8 mouse cellular contexts compared by ENCODE assay signal in the genomic region with DNA sequence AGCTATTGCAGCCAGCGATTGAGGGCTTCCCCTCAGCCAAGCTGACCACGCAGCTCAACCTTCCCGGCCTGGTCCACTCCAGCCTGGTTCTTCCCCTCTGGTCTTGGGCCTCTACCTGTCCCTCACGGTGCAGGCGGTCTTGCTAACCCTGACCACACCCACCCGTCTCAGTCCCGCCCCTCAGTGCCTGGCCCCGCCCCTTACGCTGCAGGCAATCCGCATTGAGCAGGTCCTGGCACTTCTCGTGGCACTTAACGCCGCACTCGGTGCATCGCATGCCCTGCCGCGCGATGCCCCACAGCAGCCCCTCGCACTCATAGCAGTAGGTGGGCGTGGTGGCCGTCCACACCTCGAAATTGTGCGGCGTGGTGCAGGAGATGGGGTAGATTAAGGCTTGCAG. TPM values are rescaled to one million over a fixed set of nuclear protein-coding genes. Genes with fewer than 3 reads are reported as not detected.
DNase-seq lines count a peak whose midpoint lies in the region; ATAC-seq and TF ChIP-seq lines count a peak whose summit lies in the region.

No protein-coding gene starts in this region.

- H3K4me1 ChIP-seq in ES-Bruce4 (ENCODE audit: control insufficient read depth, insufficient read depth, low read length): no peaks in the 10 kb centered on the region
- no peaks in the 10 kb centered on the region for H3K4me1 ChIP-seq in forebrain, postnatal 0 days (ENCODE audit: insufficient read depth)
- peaks cover 8% of the 10 kb centered on the region for H3K4me1 ChIP-seq in limb, embryonic 15.5 days
- H3K4me1 ChIP-seq in neural tube, embryonic 13.5 days (replicated peaks): 0 out of 2 replicates have a peak, but pooled peaks cover 4% of the 10 kb centered on the region

- no peak for ATAC-seq in CD4-positive, CD25-positive, alpha-beta regulatory T cell, adult 4 months
- 0 out of 2 replicates have a peak, but pooled peaks have one; percentile 10 for ATAC-seq in forebrain, postnatal 0 days
- no peak for ATAC-seq in limb, embryonic 15.5 days (ENCODE audit: insufficient number of reproducible peaks, low FRiP score, low TSS enrichment, low read depth)
- no peak for ATAC-seq in neural tube, embryonic 13.5 days (ENCODE audit: low read depth)

- peak overlapping the region; percentile 60 for H3K4me3 ChIP-seq in ES-Bruce4 (ENCODE audit: low read depth, low read length)
- H3K4me3 ChIP-seq in forebrain, postnatal 0 days (ENCODE audit: low read depth, low read length): no peak overlapping the region
- H3K4me3 ChIP-seq in limb, embryonic 15.5 days: peak overlapping the region; percentile 17; the same call in 1 of the 2 replicates
- no peak overlapping the region for H3K4me3 ChIP-seq in neural tube, embryonic 13.5 days

- no peak overlapping the region for H3K9ac ChIP-seq in ES-Bruce4 (ENCODE audit: low read depth, poor library complexity, severe bottlenecking)
- H3K9ac ChIP-seq in forebrain, postnatal 0 days: no peak overlapping the region
- no peak overlapping the region for H3K9ac ChIP-seq in limb, embryonic 15.5 days
- H3K9ac ChIP-seq in neural tube, embryonic 13.5 days: 0 out of 2 replicates have a peak overlapping the region, but pooled peaks have one; percentile 22

- H3K36me3 ChIP-seq in ES-Bruce4 (ENCODE audit: control insufficient read depth, insufficient read depth, low read length, poor library complexity, severe bottlenecking): no peaks in the 10 kb centered on the region
- H3K36me3 ChIP-seq in forebrain, postnatal 0 days (ENCODE audit: insufficient read depth): peaks cover 66% of the 10 kb centered on the region
- H3K36me3 ChIP-seq in limb, embryonic 15.5 days: no peaks in the 10 kb centered on the region
- peaks cover 81% of the 10 kb centered on the region for H3K36me3 ChIP-seq in neural tube, embryonic 13.5 days

- no peaks in the 10 kb centered on the region for H3K27me3 ChIP-seq in ES-Bruce4 (ENCODE audit: control insufficient read depth, insufficient read depth, low read length, poor library complexity, severe bottlenecking)
- H3K27me3 ChIP-seq in forebrain, postnatal 0 days (ENCODE audit: insufficient read depth, low read length): 0 out of 2 replicates have a peak, but pooled peaks cover 4% of the 10 kb centered on the region
- H3K27me3 ChIP-seq in limb, embryonic 15.5 days: peaks cover 74% of the 10 kb centered on the region
- H3K27me3 ChIP-seq in neural tube, embryonic 13.5 days: peaks cover 79% of the 10 kb centered on the region

- TF ChIP-seq EP300 in ES-Bruce4 (IDR thresholded peaks at IDR 0.05; ENCODE audit: insufficient read depth, low read depth, low read length): no peak

- TF ChIP-seq POLR2A in ES-Bruce4 (IDR thresholded peaks at IDR 0.05; ENCODE audit: insufficient read depth, low read length): no peak

- DNase-seq in CD4-positive, CD25-positive, alpha-beta regulatory T cell, adult 2 months (ENCODE audit: low read depth, low spot score): peak; percentile 67
- no peak for DNase-seq in forebrain, postnatal 0 days
- DNase-seq in frontal cortex, postnatal 36 days (ENCODE audit: low spot score in 2 of 2): no peak
- DNase-seq in left cerebral cortex, postnatal 36 days (ENCODE audit: low spot score in 2 of 2): no peak

- no peak for TF ChIP-seq CTCF in ES-Bruce4 (IDR thresholded peaks at IDR 0.05; ENCODE audit: low read depth, low read length)
- TF ChIP-seq CTCF in forebrain, postnatal 0 days (IDR thresholded peaks at IDR 0.05; ENCODE audit: low read depth): no peak

- intact Hi-C loops in left cerebral cortex, postnatal 36 days (cut with DNase I): no loop called here

- H3K27ac ChIP-seq in ES-Bruce4 (ENCODE audit: insufficient read depth, low read length): no peak overlapping the region
- no peak overlapping the region for H3K27ac ChIP-seq in forebrain, postnatal 0 days (ENCODE audit: low read depth, low read length)
- no peak overlapping the region for H3K27ac ChIP-seq in limb, embryonic 15.5 days
- no peak overlapping the region for H3K27ac ChIP-seq in neural tube, embryonic 13.5 days (replicated peaks)

- H3K9me3 ChIP-seq in ES-Bruce4 (replicated peaks; ENCODE audit: control insufficient read depth, insufficient read depth, low read length, poor library complexity, severe bottlenecking): no peaks in the 10 kb centered on the region
- H3K9me3 ChIP-seq in forebrain, postnatal 0 days (ENCODE audit: low read length): no peaks in the 10 kb centered on the region
- no peaks in the 10 kb centered on the region for H3K9me3 ChIP-seq in limb, embryonic 15.5 days
- no peaks in the 10 kb centered on the region for H3K9me3 ChIP-seq in neural tube, embryonic 13.5 days

- H3K4me2 ChIP-seq in forebrain, postnatal 0 days (ENCODE audit: low read depth): peak overlapping the region; percentile 10; the same call in 1 of the 2 replicates
- H3K4me2 ChIP-seq in limb, embryonic 15.5 days: peak overlapping the region; percentile 33
- peak overlapping the region; percentile 32 for H3K4me2 ChIP-seq in neural tube, embryonic 13.5 days

- 6% methylated on average over 24 of the region's 24 CpGs for WGBS in forebrain, postnatal 0 days
- WGBS in limb, embryonic 15.5 days: under 1% methylated on average over 24 of the region's 24 CpGs
- 3% methylated on average over 24 of the region's 24 CpGs for WGBS in neural tube, embryonic 13.5 days

RNA-seq across cellular contexts. Expression of a gene that starts 17.0 kb away (rescaled TPM):
- polyA plus RNA-seq in CD4-positive, CD25-positive, alpha-beta regulatory T cell, adult 4 months (2017; shearing (Covaris generic)): under 1 TPM; 0.47 to 0.50 TPM
- 3.8 and 6.3 TPM in 2 replicates for polyA plus RNA-seq in ES-Bruce4 (2011; ENCODE audit: insufficient read depth, insufficient read length, low read depth, missing spikeins)
- total RNA-seq in forebrain, postnatal 0 days (2014; rRNA removed): 84.8 and 89.2 TPM in 2 replicates
- polyA plus RNA-seq in forebrain, postnatal 0 days (2015; fragmentation: Nextera tagmentation; extraction: Ambion mirVana): 14.2 and 18.8 TPM in 2 replicates
- 0.69 and 0.76 TPM in 2 replicates for polyA plus RNA-seq in limb, embryonic 15.5 days (2015; fragmentation: Nextera tagmentation; extraction: Ambion mirVana)
- polyA plus RNA-seq in neural tube, embryonic 13.5 days (2015; fragmentation: Nextera tagmentation; extraction: Ambion mirVana): 16.6 and 17.7 TPM in 2 replicates
- 100 to 1,000 TPM; 278 to 328 TPM for total RNA-seq in left cerebral cortex, postnatal 36 days (2021)

RNA-seq across cellular contexts. Expression of a gene that starts 21.5 kb away (rescaled TPM):
- 10 to 100 TPM; 21.2 TPM for polyA plus RNA-seq in CD4-positive, CD25-positive, alpha-beta regulatory T cell, adult 4 months (2017; shearing (Covaris generic))
- 8.0 and 9.7 TPM in 2 replicates for polyA plus RNA-seq in ES-Bruce4 (2011; ENCODE audit: insufficient read depth, insufficient read length, low read depth, missing spikeins)
- 5.2 and 7.3 TPM in 2 replicates for total RNA-seq in forebrain, postnatal 0 days (2014; rRNA removed)
- polyA plus RNA-seq in forebrain, postnatal 0 days (2015; fragmentation: Nextera tagmentation; extraction: Ambion mirVana): 2.8 and 4.4 TPM in 2 replicates
- 5.3 and 6.4 TPM in 2 replicates for polyA plus RNA-seq in limb, embryonic 15.5 days (2015; fragmentation: Nextera tagmentation; extraction: Ambion mirVana)
- 3.9 and 4.0 TPM in 2 replicates for polyA plus RNA-seq in neural tube, embryonic 13.5 days (2015; fragmentation: Nextera tagmentation; extraction: Ambion mirVana)
- total RNA-seq in left cerebral cortex, postnatal 36 days (2021): 1 to 10 TPM; 4.0 to 5.5 TPM

RNA-seq across cellular contexts. Expression of a gene that starts 34.4 kb away (rescaled TPM):
- 10 to 100 TPM; 15.1 to 24.5 TPM for polyA plus RNA-seq in CD4-positive, CD25-positive, alpha-beta regulatory T cell, adult 4 months (2017; shearing (Covaris generic))
- 1.3 and 3.7 TPM in 2 replicates for polyA plus RNA-seq in ES-Bruce4 (2011; ENCODE audit: insufficient read depth, insufficient read length, low read depth, missing spikeins)
- total RNA-seq in forebrain, postnatal 0 days (2014; rRNA removed): 1.6 and 1.8 TPM in 2 replicates
- 0.36 and 1.4 TPM in 2 replicates for polyA plus RNA-seq in forebrain, postnatal 0 days (2015; fragmentation: Nextera tagmentation; extraction: Ambion mirVana)
- polyA plus RNA-seq in limb, embryonic 15.5 days (2015; fragmentation: Nextera tagmentation; extraction: Ambion mirVana): 0.63 and 0.96 TPM in 2 replicates
- polyA plus RNA-seq in neural tube, embryonic 13.5 days (2015; fragmentation: Nextera tagmentation; extraction: Ambion mirVana): 0.46 and 1.0 TPM in 2 replicates
- total RNA-seq in left cerebral cortex, postnatal 36 days (2021): 1 to 10 TPM in 1 of 2 experiments, under 1 TPM in 1; 0.59 to 1.9 TPM

RNA-seq across cellular contexts. Expression of a gene that starts 43.8 kb away (rescaled TPM):
- 10 to 100 TPM; 10.8 to 12.2 TPM for polyA plus RNA-seq in CD4-positive, CD25-positive, alpha-beta regulatory T cell, adult 4 months (2017; shearing (Covaris generic))
- polyA plus RNA-seq in ES-Bruce4 (2011; ENCODE audit: insufficient read depth, insufficient read length, low read depth, missing spikeins): 83.2 and 85.2 TPM in 2 replicates
- total RNA-seq in forebrain, postnatal 0 days (2014; rRNA removed): 84.3 and 85.6 TPM in 2 replicates
- 58.4 and 59.6 TPM in 2 replicates for polyA plus RNA-seq in forebrain, postnatal 0 days (2015; fragmentation: Nextera tagmentation; extraction: Ambion mirVana)
- 105 and 108 TPM in 2 replicates for polyA plus RNA-seq in limb, embryonic 15.5 days (2015; fragmentation: Nextera tagmentation; extraction: Ambion mirVana)
- polyA plus RNA-seq in neural tube, embryonic 13.5 days (2015; fragmentation: Nextera tagmentation; extraction: Ambion mirVana): 66.8 and 67.2 TPM in 2 replicates
- total RNA-seq in left cerebral cortex, postnatal 36 days (2021): 10 to 100 TPM; 48.5 to 52.2 TPM

RNA-seq across cellular contexts. Expression of a gene that starts 47.0 kb away (rescaled TPM):
- 1 to 10 TPM; 3.4 to 6.5 TPM for polyA plus RNA-seq in CD4-positive, CD25-positive, alpha-beta regulatory T cell, adult 4 months (2017; shearing (Covaris generic))
- 1.8 and 2.0 TPM in 2 replicates for polyA plus RNA-seq in ES-Bruce4 (2011; ENCODE audit: insufficient read depth, insufficient read length, low read depth, missing spikeins)
- total RNA-seq in forebrain, postnatal 0 days (2014; rRNA removed): 0.24 and 0.92 TPM in 2 replicates
- polyA plus RNA-seq in forebrain, postnatal 0 days (2015; fragmentation: Nextera tagmentation; extraction: Ambion mirVana): 0.44 and 0.49 TPM in 2 replicates
- polyA plus RNA-seq in limb, embryonic 15.5 days (2015; fragmentation: Nextera tagmentation; extraction: Ambion mirVana): 1.7 and 2.6 TPM in 2 replicates
- 0.42 and 0.59 TPM in 2 replicates for polyA plus RNA-seq in neural tube, embryonic 13.5 days (2015; fragmentation: Nextera tagmentation; extraction: Ambion mirVana)
- under 1 TPM; 0.52 to 0.75 TPM for total RNA-seq in left cerebral cortex, postnatal 36 days (2021)

Comparison
In these comparisons a context has a peak if more than half of its experiments do, and no peak if none do; other contexts are left out.
1. H3K4me3 ChIP-seq: peak in ES-Bruce4 (single experiment) and limb, embryonic 15.5 days (single experiment); none in forebrain, postnatal 0 days (single experiment) and neural tube, embryonic 13.5 days (single experiment).
2. Peak in every context shown above with its lines, with median percentiles within 50 percentile points of each other: H3K4me2 ChIP-seq.